Mouse (Mus musculus): ENCODE data around the gene Efna3.

The Efna3 gene

GRCm38 (mm10) chr3:89271760-89272159 is 51.0 kb downstream of the Efna3 start:
- no peaks in the 10 kb centered on the region for H3K9me3 ChIP-seq (ENCODE audit: low read length)
- peaks cover 37% of the 10 kb centered on the region for H3K27me3 ChIP-seq (ENCODE audit: insufficient read depth, low read length)
- TF ChIP-seq CTCF (conservative IDR thresholded peaks at IDR 0.05; ENCODE audit: low read length) (no peak), NANOG (IDR thresholded peaks at IDR 0.05; ENCODE audit: borderline replicate concordance, low read length) (no peak), POU5F1 (IDR thresholded peaks at IDR 0.05; ENCODE audit: borderline replicate concordance, low read length) (no peak)
- H3K4me3 ChIP-seq (replicated peaks; ENCODE audit: low read length) = no peak overlapping the region
- peaks cover 59% of the 10 kb centered on the region for H3K4me1 ChIP-seq (replicated peaks; ENCODE audit: low read depth, low read length)
- peaks cover 27% of the 10 kb centered on the region for H3K36me3 ChIP-seq (ENCODE audit: insufficient read depth, low read length)

- Histone ChIP-seq H3K4me1 (replicated peaks; ENCODE audit: low read depth, low read length) (peaks cover 61% of the 10 kb centered on the region), H3K4me3 (replicated peaks; ENCODE audit: low read length) (peak overlapping the region; percentile 73), H3K27me3 (ENCODE audit: insufficient read depth, low read length) (peaks cover 30% of the 10 kb centered on the region), H3K9me3 (ENCODE audit: low read length) (no peaks in the 10 kb centered on the region), H3K36me3 (ENCODE audit: insufficient read depth, low read length) (peaks cover 24% of the 10 kb centered on the region)
- TF ChIP-seq NANOG (IDR thresholded peaks at IDR 0.05; ENCODE audit: borderline replicate concordance, low read length) (no peak), CTCF (conservative IDR thresholded peaks at IDR 0.05; ENCODE audit: low read length) (no peak), POU5F1 (IDR thresholded peaks at IDR 0.05; ENCODE audit: borderline replicate concordance, low read length) (no peak)
Observed at GRCm38 (mm10) chr3:89270891-89271290, 51.9 kb downstream of the Efna3 start.

- H3K27me3 ChIP-seq (ENCODE audit: insufficient read depth, low read length) = peaks cover 24% of the 10 kb centered on the region
- no peaks in the 10 kb centered on the region for H3K9me3 ChIP-seq (ENCODE audit: low read length)
- H3K4me1 ChIP-seq (replicated peaks; ENCODE audit: low read depth, low read length) = peaks cover 63% of the 10 kb centered on the region
- H3K4me3 ChIP-seq (replicated peaks; ENCODE audit: low read length) = peak within 1 kb of the TSS; percentile 73
- H3K36me3 ChIP-seq (ENCODE audit: insufficient read depth, low read length) = peaks cover 18% of the 10 kb centered on the region
- no peak for TF ChIP-seq POU5F1 (IDR thresholded peaks at IDR 0.05; ENCODE audit: borderline replicate concordance, low read length)
Observed at GRCm38 (mm10) chr3:89270051-89270755, 52.6 kb downstream of the Efna3 start, which contains the start of gene Slc50a1. Gene Slc50a1 (minus strand): TSS chr3:89270570.

GRCm38 (mm10) chr3:89268916-89269315 is 53.8 kb downstream of the Efna3 start:
- TF ChIP-seq POU5F1 (IDR thresholded peaks at IDR 0.05; ENCODE audit: borderline replicate concordance, low read length) (no peak), CTCF (conservative IDR thresholded peaks at IDR 0.05; ENCODE audit: low read length) (no peak), NANOG (IDR thresholded peaks at IDR 0.05; ENCODE audit: borderline replicate concordance, low read length) (no peak)
- Histone ChIP-seq H3K27me3 (ENCODE audit: insufficient read depth, low read length) (peaks cover 22% of the 10 kb centered on the region), H3K36me3 (ENCODE audit: insufficient read depth, low read length) (peaks cover 16% of the 10 kb centered on the region; the same call in 1 of the 2 replicates), H3K4me1 (replicated peaks; ENCODE audit: low read depth, low read length) (peaks cover 63% of the 10 kb centered on the region), H3K9me3 (ENCODE audit: low read length) (no peaks in the 10 kb centered on the region), H3K4me3 (replicated peaks; ENCODE audit: low read length) (peak overlapping the region; percentile 39)

- TF ChIP-seq POU5F1 (IDR thresholded peaks at IDR 0.05; ENCODE audit: borderline replicate concordance, low read length) = no peak
- TF ChIP-seq CTCF (conservative IDR thresholded peaks at IDR 0.05; ENCODE audit: low read length) = no peak
- TF ChIP-seq NANOG (IDR thresholded peaks at IDR 0.05; ENCODE audit: borderline replicate concordance, low read length) = no peak
- peaks cover 63% of the 10 kb centered on the region for H3K4me1 ChIP-seq (replicated peaks; ENCODE audit: low read depth, low read length)
Observed at GRCm38 (mm10) chr3:89266439-89266893, 56.3 kb downstream of the Efna3 start.

More at GRCm38 (mm10) chr3:89266439-89266893, 56.3 kb downstream of the Efna3 start:
- Histone ChIP-seq H3K9me3 (ENCODE audit: low read length) (no peaks in the 10 kb centered on the region), H3K36me3 (ENCODE audit: insufficient read depth, low read length) (peaks cover 14% of the 10 kb centered on the region; the same call in 1 of the 2 replicates), H3K27me3 (ENCODE audit: insufficient read depth, low read length) (peaks cover 22% of the 10 kb centered on the region), H3K4me3 (replicated peaks; ENCODE audit: low read length) (peak overlapping the region; percentile 94)
